Mouse (Mus musculus): ENCODE data around the gene Ascc3. TPM values are rescaled to one million over a fixed set of nuclear protein-coding genes. Genes with fewer than 3 reads are reported as not detected.
A peak's percentile ranks its signal among the peaks of the same experiment; 100 is the strongest.

The Ascc3 gene
- polyA plus RNA-seq, 1 experiment from 2014 or later, result 25.3 TPM

- ATAC-seq (ENCODE audit: low FRiP score, low TSS enrichment), result no peak
- Histone ChIP-seq H3K4me2 (replicated peaks; ENCODE audit: low read depth, low read length) (no peak overlapping the region), H3K27me3 (ENCODE audit: control insufficient read depth, insufficient read depth, low read length) (no peaks in the 10 kb centered on the region), H3K27ac (ENCODE audit: low read depth, low read length) (no peak overlapping the region), H3K4me3 (ENCODE audit: low read length) (no peak overlapping the region), H3K9me3 (ENCODE audit: control insufficient read depth, low read length) (no peaks in the 10 kb centered on the region), H3K36me3 (ENCODE audit: control insufficient read depth, insufficient read depth, low read length) (no peaks in the 10 kb centered on the region), H3K9ac (ENCODE audit: low read depth, low read length) (no peak overlapping the region), H3K4me1 (ENCODE audit: control insufficient read depth, insufficient read depth, low read length) (no peaks in the 10 kb centered on the region)
- 56% methylated on average over 5 of the region's 5 CpGs for WGBS
These were observed 200.4 kb downstream of the Ascc3 start for GRCm38 (mm10) chr10:50792840-50793239.

- H3K36me3 ChIP-seq (ENCODE audit: control insufficient read depth, insufficient read depth, low read length), result no peaks in the 10 kb centered on the region
- no peaks in the 10 kb centered on the region for H3K27me3 ChIP-seq (ENCODE audit: control insufficient read depth, insufficient read depth, low read length)
- no peak overlapping the region for H3K4me2 ChIP-seq (replicated peaks; ENCODE audit: low read depth, low read length)
- H3K4me3 ChIP-seq (ENCODE audit: low read length), result no peak overlapping the region
- 0 out of 2 replicates have a peak, but pooled peaks cover 3% of the 10 kb centered on the region for H3K4me1 ChIP-seq (ENCODE audit: control insufficient read depth, insufficient read depth, low read length)
- H3K9me3 ChIP-seq (ENCODE audit: control insufficient read depth, low read length), result no peaks in the 10 kb centered on the region
- 55% methylated on average over 2 of the region's 2 CpGs for WGBS
- peak; percentile 86; the same call in 1 of the 2 replicates for ATAC-seq (ENCODE audit: low FRiP score, low TSS enrichment)
- no peak overlapping the region for H3K27ac ChIP-seq (ENCODE audit: low read depth, low read length)
- no peak overlapping the region for H3K9ac ChIP-seq (ENCODE audit: low read depth, low read length)
These were observed 209.1 kb downstream of the Ascc3 start for GRCm38 (mm10) chr10:50801594-50801993.

- 0 out of 2 replicates have a peak, but pooled peaks cover 3% of the 10 kb centered on the region for H3K4me1 ChIP-seq (ENCODE audit: control insufficient read depth, insufficient read depth, low read length)
- no peak overlapping the region for H3K4me3 ChIP-seq (ENCODE audit: low read length)
- H3K27me3 ChIP-seq (ENCODE audit: control insufficient read depth, insufficient read depth, low read length), result no peaks in the 10 kb centered on the region
- no peak overlapping the region for H3K9ac ChIP-seq (ENCODE audit: low read depth, low read length)
- 62% methylated on average over 2 of the region's 2 CpGs for WGBS
- no peak for ATAC-seq (ENCODE audit: low FRiP score, low TSS enrichment)
- H3K36me3 ChIP-seq (ENCODE audit: control insufficient read depth, insufficient read depth, low read length), result no peaks in the 10 kb centered on the region
- no peak overlapping the region for H3K4me2 ChIP-seq (replicated peaks; ENCODE audit: low read depth, low read length)
- no peak overlapping the region; the same call in 1 of the 2 replicates for H3K27ac ChIP-seq (ENCODE audit: low read depth, low read length)
- no peaks in the 10 kb centered on the region for H3K9me3 ChIP-seq (ENCODE audit: control insufficient read depth, low read length)
These were observed 209.9 kb downstream of the Ascc3 start for GRCm38 (mm10) chr10:50802380-50802779.

- Histone ChIP-seq H3K4me3 (ENCODE audit: low read length) (no peak overlapping the region), H3K9me3 (ENCODE audit: control insufficient read depth, low read length) (no peaks in the 10 kb centered on the region), H3K4me2 (replicated peaks; ENCODE audit: low read depth, low read length) (no peak overlapping the region), H3K4me1 (ENCODE audit: control insufficient read depth, insufficient read depth, low read length) (0 out of 2 replicates have a peak, but pooled peaks cover 3% of the 10 kb centered on the region), H3K36me3 (ENCODE audit: control insufficient read depth, insufficient read depth, low read length) (no peaks in the 10 kb centered on the region), H3K27me3 (ENCODE audit: control insufficient read depth, insufficient read depth, low read length) (no peaks in the 10 kb centered on the region), H3K9ac (ENCODE audit: low read depth, low read length) (no peak overlapping the region), H3K27ac (ENCODE audit: low read depth, low read length) (no peak overlapping the region)
- ATAC-seq (ENCODE audit: low FRiP score, low TSS enrichment), result no peak
- 93% methylated on average over 2 of the region's 2 CpGs for WGBS
These were observed 213.7 kb downstream of the Ascc3 start for GRCm38 (mm10) chr10:50806166-50806565.

- Histone ChIP-seq H3K4me3 (ENCODE audit: low read length) (no peak overlapping the region), H3K4me2 (replicated peaks; ENCODE audit: low read depth, low read length) (no peak overlapping the region), H3K4me1 (ENCODE audit: control insufficient read depth, insufficient read depth, low read length) (no peaks in the 10 kb centered on the region), H3K36me3 (ENCODE audit: control insufficient read depth, insufficient read depth, low read length) (no peaks in the 10 kb centered on the region), H3K9ac (ENCODE audit: low read depth, low read length) (no peak overlapping the region), H3K27me3 (ENCODE audit: control insufficient read depth, insufficient read depth, low read length) (no peaks in the 10 kb centered on the region), H3K27ac (ENCODE audit: low read depth, low read length) (no peak overlapping the region), H3K9me3 (ENCODE audit: control insufficient read depth, low read length) (no peaks in the 10 kb centered on the region)
- no peak for ATAC-seq (ENCODE audit: low FRiP score, low TSS enrichment)
- WGBS, result 91% methylated on average over 1 of the region's 1 CpGs
These were observed 229.9 kb downstream of the Ascc3 start for GRCm38 (mm10) chr10:50822363-50822762.

GRCm38 (mm10) chr10:50826829-50827228 is 234.4 kb downstream of the Ascc3 start:
- Histone ChIP-seq H3K9ac (ENCODE audit: low read depth, low read length) (no peak overlapping the region), H3K4me2 (replicated peaks; ENCODE audit: low read depth, low read length) (no peak overlapping the region), H3K27ac (ENCODE audit: low read depth, low read length) (no peak overlapping the region), H3K27me3 (ENCODE audit: control insufficient read depth, insufficient read depth, low read length) (no peaks in the 10 kb centered on the region), H3K36me3 (ENCODE audit: control insufficient read depth, insufficient read depth, low read length) (no peaks in the 10 kb centered on the region), H3K4me1 (ENCODE audit: control insufficient read depth, insufficient read depth, low read length) (no peaks in the 10 kb centered on the region), H3K4me3 (ENCODE audit: low read length) (no peak overlapping the region), H3K9me3 (ENCODE audit: control insufficient read depth, low read length) (no peaks in the 10 kb centered on the region)
- ATAC-seq (ENCODE audit: low FRiP score, low TSS enrichment), result no peak

- Histone ChIP-seq H3K4me1 (ENCODE audit: control insufficient read depth, insufficient read depth, low read length) (no peaks in the 10 kb centered on the region; the same call in 1 of the 2 replicates), H3K9ac (ENCODE audit: low read depth, low read length) (no peak overlapping the region), H3K4me2 (replicated peaks; ENCODE audit: low read depth, low read length) (no peak overlapping the region), H3K27me3 (ENCODE audit: control insufficient read depth, insufficient read depth, low read length) (no peaks in the 10 kb centered on the region), H3K9me3 (ENCODE audit: control insufficient read depth, low read length) (no peaks in the 10 kb centered on the region), H3K36me3 (ENCODE audit: control insufficient read depth, insufficient read depth, low read length) (no peaks in the 10 kb centered on the region), H3K4me3 (ENCODE audit: low read length) (no peak overlapping the region), H3K27ac (ENCODE audit: low read depth, low read length) (no peak overlapping the region)
- ATAC-seq (ENCODE audit: low FRiP score, low TSS enrichment), result peak; percentile 68; the same call in 1 of the 2 replicates
- 61% methylated on average over 2 of the region's 2 CpGs for WGBS
These were observed 242.1 kb downstream of the Ascc3 start for GRCm38 (mm10) chr10:50834533-50834932.

- no peak for ATAC-seq (ENCODE audit: low FRiP score, low TSS enrichment)
- 91% methylated on average over 3 of the region's 3 CpGs for WGBS
- H3K27ac ChIP-seq (ENCODE audit: low read depth, low read length), result no peak overlapping the region
These were observed 250.9 kb downstream of the Ascc3 start for GRCm38 (mm10) chr10:50843363-50843762.

GRCm38 (mm10) chr10:50868202-50868601 is 275.7 kb downstream of the Ascc3 start:
- no peak overlapping the region for H3K4me2 ChIP-seq (replicated peaks; ENCODE audit: low read depth, low read length)
- H3K4me1 ChIP-seq (ENCODE audit: control insufficient read depth, insufficient read depth, low read length), result no peaks in the 10 kb centered on the region
- H3K9me3 ChIP-seq (ENCODE audit: control insufficient read depth, low read length), result no peaks in the 10 kb centered on the region
- no peak overlapping the region for H3K9ac ChIP-seq (ENCODE audit: low read depth, low read length)
- H3K4me3 ChIP-seq (ENCODE audit: low read length), result no peak overlapping the region
- H3K27me3 ChIP-seq (ENCODE audit: control insufficient read depth, insufficient read depth, low read length), result no peaks in the 10 kb centered on the region
- 57% methylated on average over 4 of the region's 4 CpGs for WGBS
- no peak for ATAC-seq (ENCODE audit: low FRiP score, low TSS enrichment)
- H3K36me3 ChIP-seq (ENCODE audit: control insufficient read depth, insufficient read depth, low read length), result no peaks in the 10 kb centered on the region
- H3K27ac ChIP-seq (ENCODE audit: low read depth, low read length), result no peak overlapping the region

More at GRCm38 (mm10) chr10:50843363-50843762, 250.9 kb downstream of the Ascc3 start:
- Histone ChIP-seq H3K4me2 (replicated peaks; ENCODE audit: low read depth, low read length) (no peak overlapping the region), H3K27me3 (ENCODE audit: control insufficient read depth, insufficient read depth, low read length) (no peaks in the 10 kb centered on the region), H3K4me1 (ENCODE audit: control insufficient read depth, insufficient read depth, low read length) (no peaks in the 10 kb centered on the region), H3K36me3 (ENCODE audit: control insufficient read depth, insufficient read depth, low read length) (no peaks in the 10 kb centered on the region), H3K9me3 (ENCODE audit: control insufficient read depth, low read length) (no peaks in the 10 kb centered on the region), H3K9ac (ENCODE audit: low read depth, low read length) (no peak overlapping the region), H3K4me3 (ENCODE audit: low read length) (no peak overlapping the region)
